Mouse (Mus musculus): ENCODE measurements at regions not wholly inside any gene's neighbourhood (a gene's known extent, or its start where the extent isn't known, plus 50 kb on each side); places are given as distances from the start of the nearest gene placed in this dataset.

GRCm38 (mm10) chr16:57929151-57929764 is 174.7 kb upstream of the Col8a1 start:
- TF ChIP-seq POLR2A (IDR thresholded peaks at IDR 0.05; ENCODE audit: borderline replicate concordance, control insufficient read depth, low read depth, low read length) (no peak), CTCF (IDR thresholded peaks at IDR 0.05; ENCODE audit: control insufficient read depth, insufficient read depth, low read length) (no peak)
